Mouse (Mus musculus): ENCODE results near the gene Aurkaip1. TPM values are rescaled to one million over a fixed set of nuclear protein-coding genes. Genes with fewer than 3 reads are reported as not detected.
A peak's percentile ranks its signal among the peaks of the same experiment; 100 is the strongest.

The Aurkaip1 gene
- polyA plus RNA-seq, 1 experiment from 2014 or later, result 146 TPM

DNA sequence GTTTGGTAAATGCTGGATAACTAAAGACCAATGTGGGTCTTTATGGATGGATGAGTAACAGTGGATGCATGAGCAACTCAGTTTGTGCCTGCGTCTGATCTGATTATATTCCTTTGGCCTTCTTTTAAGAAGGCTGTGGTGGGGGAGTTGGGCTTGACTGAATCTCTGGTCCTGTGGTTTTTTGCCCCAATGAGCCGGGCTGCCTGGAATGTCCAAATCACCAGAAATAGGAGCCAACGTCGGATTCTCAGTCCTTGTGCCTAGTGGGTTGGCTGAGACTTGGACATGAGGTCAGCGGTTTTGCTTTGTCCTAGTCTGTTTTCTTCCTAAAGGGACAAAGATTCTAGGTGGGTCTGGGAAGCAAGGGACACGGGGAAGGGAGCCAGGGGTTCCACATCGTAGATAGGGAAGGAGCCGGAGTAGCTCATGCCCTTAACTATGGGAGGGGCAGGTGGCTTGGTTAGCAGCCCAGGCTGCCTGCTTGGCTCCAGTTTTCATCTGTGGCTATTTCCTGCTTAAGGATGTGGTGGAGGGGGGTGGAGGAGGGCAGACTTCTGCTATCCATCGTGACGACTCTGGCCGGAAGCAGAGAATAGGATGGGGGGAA is 6.4 kb downstream of the Aurkaip1 start:
- ATAC-seq (ENCODE audit: low read depth), result peak; percentile 7; the same call in 1 of the 2 replicates
- H3K9me3 ChIP-seq (ENCODE audit: control insufficient read depth, low read length), result no peaks in the 10 kb centered on the region
- peak overlapping the region; percentile 99 for H3K27ac ChIP-seq (ENCODE audit: low read length)
- peak overlapping the region; percentile 28; the same call in 1 of the 2 replicates for H3K9ac ChIP-seq (ENCODE audit: low read length)
- H3K4me1 ChIP-seq (replicated peaks; ENCODE audit: control insufficient read depth, insufficient read depth, low read length), result peaks cover 52% of the 10 kb centered on the region
- H3K27me3 ChIP-seq (ENCODE audit: control insufficient read depth, insufficient read depth, low read depth, low read length), result peaks cover 8% of the 10 kb centered on the region
- peaks cover 7% of the 10 kb centered on the region for H3K36me3 ChIP-seq (ENCODE audit: control insufficient read depth, insufficient read depth, low read length)
- H3K4me2 ChIP-seq (ENCODE audit: low read depth, low read length), result peak overlapping the region; percentile 43
- H3K4me3 ChIP-seq (ENCODE audit: low read length), result no peak overlapping the region
- WGBS, result 39% methylated on average over 11 of the region's 11 CpGs

DNA sequence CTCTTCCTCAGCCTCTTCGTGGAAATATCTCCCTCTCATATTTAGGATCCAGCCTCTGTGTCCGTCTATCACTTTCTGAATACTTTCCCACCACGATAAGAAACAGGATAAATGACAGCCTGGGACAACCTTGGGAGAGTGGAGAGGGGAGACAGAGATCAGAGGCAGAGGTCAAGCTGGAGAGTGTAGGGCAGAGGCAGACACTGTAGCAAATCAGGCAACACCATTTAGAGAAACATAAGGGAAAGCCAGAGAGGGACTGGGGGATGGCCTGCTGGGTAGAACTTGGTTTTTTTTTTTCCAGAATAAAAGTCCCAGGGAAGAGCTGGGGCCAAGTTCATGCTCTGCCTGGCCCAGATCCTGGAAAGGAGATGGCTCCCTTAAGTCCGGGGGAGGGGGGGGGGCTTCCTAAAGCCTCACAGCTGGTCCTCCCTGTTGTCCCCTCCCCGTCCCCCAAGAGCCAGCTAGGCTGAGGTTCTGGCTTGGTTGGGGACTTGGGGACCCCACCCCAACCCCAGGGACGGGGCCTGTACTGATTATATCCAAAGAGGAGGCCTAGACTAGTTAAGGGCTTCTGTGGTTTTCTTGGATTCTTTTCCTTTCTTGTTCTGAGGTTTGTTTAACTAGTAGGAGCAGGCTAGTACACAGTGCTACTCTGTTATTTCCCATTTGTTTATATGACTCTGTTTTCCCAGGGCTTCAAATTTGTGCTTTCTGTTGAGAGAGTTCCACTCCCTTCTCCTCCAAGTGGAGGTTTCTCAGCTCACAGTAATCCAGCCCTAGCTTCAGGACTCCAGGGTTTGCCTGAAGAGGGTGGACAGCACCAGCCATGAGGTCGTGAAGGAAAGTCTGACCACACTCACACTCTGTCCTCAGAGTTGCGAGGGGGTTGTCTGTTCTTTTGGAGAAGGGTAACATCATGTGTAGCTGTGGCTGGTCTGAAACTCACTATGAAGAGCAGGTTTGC is 7.4 kb downstream of the Aurkaip1 start:
- Histone ChIP-seq H3K4me2 (ENCODE audit: low read depth, low read length) (peak overlapping the region; percentile 92), H3K27me3 (ENCODE audit: control insufficient read depth, insufficient read depth, low read depth, low read length) (peaks cover 8% of the 10 kb centered on the region), H3K9ac (ENCODE audit: low read length) (peak overlapping the region; percentile 28), H3K27ac (ENCODE audit: low read length) (peak overlapping the region; percentile 99), H3K4me1 (replicated peaks; ENCODE audit: control insufficient read depth, insufficient read depth, low read length) (peaks cover 45% of the 10 kb centered on the region), H3K4me3 (ENCODE audit: low read length) (no peak overlapping the region), H3K9me3 (ENCODE audit: control insufficient read depth, low read length) (no peaks in the 10 kb centered on the region), H3K36me3 (ENCODE audit: control insufficient read depth, insufficient read depth, low read length) (peaks cover 13% of the 10 kb centered on the region)
- WGBS, result 30% methylated on average over 8 of the region's 8 CpGs
- peak; percentile 37 for ATAC-seq (ENCODE audit: low read depth)

GRCm38 (mm10) chr4:155839483-155839910 is 8.4 kb downstream of the Aurkaip1 start, which contains the start of gene Mxra8:
Gene Mxra8, plus strand, starts transcription at chr4:155839680.
- Histone ChIP-seq H3K4me3 (ENCODE audit: low read length) (peak within 1 kb of the TSS; percentile 67), H3K4me2 (ENCODE audit: low read depth, low read length) (peak within 1 kb of the TSS; percentile 92), H3K4me1 (replicated peaks; ENCODE audit: control insufficient read depth, insufficient read depth, low read length) (peaks cover 37% of the 10 kb centered on the region), H3K36me3 (ENCODE audit: control insufficient read depth, insufficient read depth, low read length) (peaks cover 13% of the 10 kb centered on the region), H3K9me3 (ENCODE audit: control insufficient read depth, low read length) (no peaks in the 10 kb centered on the region), H3K9ac (ENCODE audit: low read length) (peak within 1 kb of the TSS; percentile 78), H3K27me3 (ENCODE audit: control insufficient read depth, insufficient read depth, low read depth, low read length) (peaks cover 8% of the 10 kb centered on the region), H3K27ac (ENCODE audit: low read length) (peak within 1 kb of the TSS; percentile 99)
- 4% methylated on average over 16 of the region's 16 CpGs for whole genome bisulfite sequencing
- peak; percentile 94 for ATAC-seq (ENCODE audit: low read depth)

DNA sequence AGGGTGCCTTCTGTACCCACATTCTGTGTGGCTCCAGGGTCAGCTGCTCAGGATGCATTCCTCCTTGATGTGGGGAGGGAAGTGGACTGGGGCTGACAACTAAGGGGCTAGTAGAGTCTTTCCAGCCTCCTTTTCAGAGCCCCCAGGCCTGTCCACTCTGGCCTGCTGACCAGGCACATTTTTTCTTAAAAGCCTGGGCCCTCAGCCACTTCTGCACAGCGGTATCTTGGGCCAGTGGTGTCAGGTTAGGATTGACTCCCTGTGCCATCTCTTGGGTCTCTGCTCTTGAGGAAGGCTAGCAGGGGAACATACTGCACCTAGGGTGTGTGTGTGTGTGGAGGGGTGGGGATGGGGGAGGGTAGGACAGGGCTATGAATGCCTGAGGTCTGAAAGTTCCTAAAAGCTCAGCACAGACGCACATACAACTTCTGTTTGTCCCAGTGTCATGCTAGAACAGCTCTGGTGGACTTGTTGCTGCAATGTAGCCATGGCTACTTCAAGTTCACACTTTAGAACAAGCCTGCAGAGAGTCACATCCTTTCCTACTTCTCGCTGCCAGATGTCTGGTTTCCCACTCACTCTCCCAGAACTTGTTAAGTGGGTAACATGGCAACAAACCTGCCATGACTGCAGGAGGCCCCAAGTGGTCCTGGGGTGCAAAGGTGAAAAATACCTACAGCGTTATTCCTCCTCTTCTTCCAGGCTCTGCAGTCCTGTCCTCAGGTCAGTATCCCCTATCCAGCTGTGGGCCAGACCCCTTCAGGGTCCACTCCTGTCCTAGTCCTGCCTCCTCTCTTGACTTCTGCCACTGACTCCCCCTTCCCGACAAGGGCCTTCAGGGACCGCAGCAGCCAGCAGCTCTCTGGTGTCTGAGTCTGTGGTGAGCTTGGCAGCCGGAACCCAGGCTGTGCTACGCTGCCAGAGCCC is 9.3 kb downstream of the Aurkaip1 start:
- peak overlapping the region; percentile 99 for H3K27ac ChIP-seq (ENCODE audit: low read length)
- peak overlapping the region; percentile 67 for H3K4me3 ChIP-seq (ENCODE audit: low read length)
- ATAC-seq (ENCODE audit: low read depth), result peak; percentile 4; the same call in 1 of the 2 replicates
- 8% methylated on average over 8 of the region's 8 CpGs for WGBS
- H3K9ac ChIP-seq (ENCODE audit: low read length), result peak overlapping the region; percentile 78
- H3K27me3 ChIP-seq (ENCODE audit: control insufficient read depth, insufficient read depth, low read depth, low read length), result peaks cover 8% of the 10 kb centered on the region
- peaks cover 37% of the 10 kb centered on the region for H3K4me1 ChIP-seq (replicated peaks; ENCODE audit: control insufficient read depth, insufficient read depth, low read length)
- H3K36me3 ChIP-seq (ENCODE audit: control insufficient read depth, insufficient read depth, low read length), result peaks cover 13% of the 10 kb centered on the region
- no peaks in the 10 kb centered on the region for H3K9me3 ChIP-seq (ENCODE audit: control insufficient read depth, low read length)
- H3K4me2 ChIP-seq (ENCODE audit: low read depth, low read length), result peak overlapping the region; percentile 92

GRCm38 (mm10) chr4:155841003-155841454 is 10.0 kb downstream of the Aurkaip1 start:
- under 1% methylated on average over 32 of the region's 32 CpGs for WGBS
- H3K36me3 ChIP-seq (ENCODE audit: control insufficient read depth, insufficient read depth, low read length), result peaks cover 13% of the 10 kb centered on the region
- peak overlapping the region; percentile 99 for H3K27ac ChIP-seq (ENCODE audit: low read length)
- peak overlapping the region; percentile 92 for H3K4me2 ChIP-seq (ENCODE audit: low read depth, low read length)
- ATAC-seq (ENCODE audit: low read depth), result peak; percentile 20
- H3K4me1 ChIP-seq (replicated peaks; ENCODE audit: control insufficient read depth, insufficient read depth, low read length), result peaks cover 37% of the 10 kb centered on the region
- no peaks in the 10 kb centered on the region for H3K9me3 ChIP-seq (ENCODE audit: control insufficient read depth, low read length)
- peak overlapping the region; percentile 67 for H3K4me3 ChIP-seq (ENCODE audit: low read length)
- peaks cover 8% of the 10 kb centered on the region for H3K27me3 ChIP-seq (ENCODE audit: control insufficient read depth, insufficient read depth, low read depth, low read length)
- H3K9ac ChIP-seq (ENCODE audit: low read length), result peak overlapping the region; percentile 78

DNA sequence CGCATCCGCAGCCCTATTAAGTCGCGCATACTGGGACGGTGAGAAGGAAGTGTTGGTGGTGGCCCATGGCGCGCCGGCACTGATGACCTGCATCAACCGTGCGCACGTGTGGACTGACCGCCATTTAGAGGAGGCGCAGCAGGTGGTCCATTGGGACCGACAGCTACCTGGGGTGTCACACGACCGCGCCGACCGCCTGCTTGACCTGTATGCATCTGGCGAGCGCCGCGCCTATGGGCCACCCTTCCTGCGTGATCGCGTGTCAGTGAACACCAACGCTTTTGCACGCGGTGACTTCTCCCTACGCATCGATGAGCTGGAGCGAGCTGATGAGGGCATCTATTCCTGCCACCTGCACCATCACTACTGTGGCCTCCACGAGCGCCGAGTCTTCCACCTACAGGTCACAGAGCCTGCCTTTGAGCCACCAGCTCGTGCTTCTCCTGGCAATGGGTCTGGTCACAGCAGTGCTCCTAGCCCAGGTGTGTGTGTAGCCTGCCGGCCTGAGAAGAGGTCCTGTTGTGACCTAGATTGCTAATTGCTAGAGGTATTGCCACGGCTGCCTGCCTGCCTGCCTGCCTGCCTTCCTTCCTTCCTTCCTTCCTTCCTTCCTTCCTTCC is 10.7 kb downstream of the Aurkaip1 start:
- Histone ChIP-seq H3K36me3 (ENCODE audit: control insufficient read depth, insufficient read depth, low read length) (peaks cover 13% of the 10 kb centered on the region), H3K4me2 (ENCODE audit: low read depth, low read length) (peak overlapping the region; percentile 92), H3K27ac (ENCODE audit: low read length) (no peak overlapping the region), H3K27me3 (ENCODE audit: control insufficient read depth, insufficient read depth, low read depth, low read length) (peaks cover 8% of the 10 kb centered on the region), H3K4me3 (ENCODE audit: low read length) (peak overlapping the region; percentile 67), H3K4me1 (replicated peaks; ENCODE audit: control insufficient read depth, insufficient read depth, low read length) (peaks cover 41% of the 10 kb centered on the region), H3K9me3 (ENCODE audit: control insufficient read depth, low read length) (no peaks in the 10 kb centered on the region), H3K9ac (ENCODE audit: low read length) (no peak overlapping the region; the same call in 1 of the 2 replicates)
- WGBS, result 38% methylated on average over 38 of the region's 38 CpGs
- ATAC-seq (ENCODE audit: low read depth), result no peak

- Histone ChIP-seq H3K9me3 (ENCODE audit: control insufficient read depth, low read length) (no peaks in the 10 kb centered on the region), H3K4me3 (ENCODE audit: low read length) (no peak overlapping the region), H3K9ac (ENCODE audit: low read length) (no peak overlapping the region), H3K4me1 (replicated peaks; ENCODE audit: control insufficient read depth, insufficient read depth, low read length) (peaks cover 33% of the 10 kb centered on the region), H3K36me3 (ENCODE audit: control insufficient read depth, insufficient read depth, low read length) (peaks cover 13% of the 10 kb centered on the region), H3K27ac (ENCODE audit: low read length) (no peak overlapping the region), H3K4me2 (ENCODE audit: low read depth, low read length) (no peak overlapping the region), H3K27me3 (ENCODE audit: control insufficient read depth, insufficient read depth, low read depth, low read length) (peaks cover 8% of the 10 kb centered on the region)
- 92% methylated on average over 5 of the region's 5 CpGs for WGBS
- ATAC-seq (ENCODE audit: low read depth), result no peak
These were observed 12.2 kb downstream of the Aurkaip1 start for GRCm38 (mm10) chr4:155843231-155843630.

DNA sequence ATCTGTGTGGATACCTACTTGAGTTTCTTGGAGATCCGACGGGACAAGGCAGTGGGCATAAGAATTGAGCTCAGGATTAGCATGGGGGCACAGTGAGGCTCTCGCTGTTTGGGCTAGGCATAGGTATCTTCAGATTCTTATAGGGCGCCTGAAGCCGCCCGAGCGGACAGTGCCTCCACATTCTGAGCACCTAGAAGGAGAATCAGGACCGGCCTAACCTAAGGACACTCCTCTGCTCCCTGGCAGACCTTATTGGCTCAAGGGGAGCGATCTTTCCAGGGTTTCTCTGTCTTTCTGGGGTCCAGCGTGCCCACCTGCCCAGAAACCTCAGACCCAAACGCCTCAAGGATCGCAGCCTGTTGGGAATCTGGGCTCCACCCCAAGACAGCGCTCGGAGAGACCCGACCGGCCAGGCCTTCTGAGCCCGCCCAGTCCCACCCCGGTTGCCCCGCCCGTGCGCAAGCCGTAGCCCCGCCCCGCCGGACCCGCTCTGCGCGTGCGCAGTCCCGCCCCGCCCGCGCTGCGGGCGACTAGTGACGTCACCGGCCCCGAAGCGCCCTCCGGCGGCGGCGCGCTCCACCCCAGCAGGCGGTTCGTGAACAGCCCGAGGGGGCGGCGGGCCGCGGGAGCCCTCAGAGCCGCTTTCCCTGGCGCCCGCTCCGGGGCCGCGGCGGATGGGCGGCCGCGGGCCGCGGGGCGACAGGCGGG is 16.0 kb downstream of the Aurkaip1 start, which contains the start of gene Dvl1:
TSS of gene Dvl1 (plus strand) at position 532 of the 708 bp plus-strand sequence.
- peak within 1 kb of the TSS; percentile 81 for H3K4me2 ChIP-seq (ENCODE audit: low read depth, low read length)
- peak within 1 kb of the TSS; percentile 91 for H3K9ac ChIP-seq (ENCODE audit: low read length)
- 2% methylated on average over 43 of the region's 65 CpGs for WGBS
- peaks cover 8% of the 10 kb centered on the region for H3K36me3 ChIP-seq (ENCODE audit: control insufficient read depth, insufficient read depth, low read length)
- peak within 1 kb of the TSS; percentile 91 for H3K4me3 ChIP-seq (ENCODE audit: low read length)
- no peaks in the 10 kb centered on the region for H3K9me3 ChIP-seq (ENCODE audit: control insufficient read depth, low read length)
- H3K4me1 ChIP-seq (replicated peaks; ENCODE audit: control insufficient read depth, insufficient read depth, low read length), result peaks cover 19% of the 10 kb centered on the region
- no peaks in the 10 kb centered on the region for H3K27me3 ChIP-seq (ENCODE audit: control insufficient read depth, insufficient read depth, low read depth, low read length)
- peak within 1 kb of the TSS; percentile 63 for H3K27ac ChIP-seq (ENCODE audit: low read length)
- peak; percentile 95 for ATAC-seq (ENCODE audit: low read depth)

Data from lung, embryonic 16.5 days (tissue).